Comparison of ENCODE assay signal across 19 mouse cellular contexts in the genomic region with DNA sequence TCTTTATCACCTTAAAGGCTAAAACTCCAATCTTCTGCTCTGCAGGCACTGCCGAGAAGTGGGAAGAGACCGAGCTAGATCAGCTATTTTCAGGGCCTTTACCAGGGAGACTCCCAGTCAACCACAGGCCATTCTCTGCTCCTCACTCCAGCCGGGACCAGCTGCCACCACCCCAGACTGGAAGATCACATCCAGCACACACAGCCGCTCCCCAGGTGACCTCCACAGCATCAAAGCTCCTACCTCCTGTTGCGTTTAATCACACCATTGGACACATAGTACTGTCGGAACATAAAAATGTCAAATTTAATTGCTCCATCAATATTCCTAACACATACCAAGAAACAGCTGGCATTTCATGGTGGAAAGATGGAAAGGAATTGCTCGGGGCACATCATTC. TPM values are rescaled to one million over a fixed set of nuclear protein-coding genes. Genes with fewer than 3 reads are reported as not detected.
"Had no signal": no experiment of that assay in that cellular context is flagged by ENCODE, and none has a peak within 500 bp of the region (broad histone marks: within the 10 kb centered on the region; RNA-seq: fewer than 3 reads in every experiment).

No protein-coding gene starts in this region.

- H3K27ac ChIP-seq: intestine, embryonic 15.5 days; layer of hippocampus, adult 2 months; left cerebral cortex, adult 2 months; liver, embryonic 13.5 days; midbrain, embryonic 12.5 days; midbrain, embryonic 15.5 days; stomach, embryonic 15.5 days had no signal

- H3K4me2 ChIP-seq: intestine, embryonic 15.5 days; liver, embryonic 13.5 days; midbrain, embryonic 12.5 days; midbrain, embryonic 15.5 days; stomach, embryonic 15.5 days had no signal

- H3K9me3 ChIP-seq: intestine, embryonic 15.5 days; liver, embryonic 13.5 days; midbrain, embryonic 12.5 days; midbrain, embryonic 15.5 days; stomach, embryonic 15.5 days had no signal

- H3K4me3 ChIP-seq: intestine, embryonic 15.5 days; layer of hippocampus, adult 2 months; left cerebral cortex, adult 2 months; liver, embryonic 13.5 days; midbrain, embryonic 12.5 days; midbrain, embryonic 15.5 days; stomach, embryonic 15.5 days had no signal

- DNase-seq: kidney, adult 11 months; kidney, adult 8-10 months; layer of hippocampus, postnatal 36 days; liver, embryonic 13.5 days; lung, adult 2 months; lung, postnatal 14 days; lung, postnatal 4 days; right cerebral cortex, adult 18-20 months; right cerebral cortex, postnatal 14 days; right cerebral cortex, postnatal 4 days; thymus, postnatal 25 days had no signal

- H3K27me3 ChIP-seq: intestine, embryonic 15.5 days; liver, embryonic 13.5 days; midbrain, embryonic 12.5 days; midbrain, embryonic 15.5 days; stomach, embryonic 15.5 days had no signal

- H3K4me1 ChIP-seq: liver, embryonic 13.5 days; midbrain, embryonic 12.5 days; midbrain, embryonic 15.5 days; stomach, embryonic 15.5 days had no signal

- H3K9ac ChIP-seq: intestine, embryonic 15.5 days; liver, embryonic 13.5 days; midbrain, embryonic 12.5 days; midbrain, embryonic 15.5 days; stomach, embryonic 15.5 days had no signal

- ATAC-seq: intestine, embryonic 15.5 days; midbrain, embryonic 15.5 days had no signal

- H3K36me3 ChIP-seq: liver, embryonic 13.5 days; midbrain, embryonic 12.5 days; midbrain, embryonic 15.5 days; stomach, embryonic 15.5 days had no signal

RNA-seq across cellular contexts. Expression of a gene that starts 30.4 kb away (rescaled TPM):
- total RNA-seq: megakaryocyte-erythroid progenitor cell, adult 5-6 weeks; neutrophil, adult 5-6 weeks had no signal
